Mouse (Mus musculus) ES-E14 (cell line): Measurements from ENCODE around the gene Lrrc23.

Source experiments
- CHD2 ChIP-seq: IDR thresholded peaks from 2 replicates; pipeline ENCODE4 v1.6.1; 2014; ENCODE audit warnings: mild to moderate bottlenecking, low read depth, low read length, inconsistent platforms
- MAFK ChIP-seq: IDR thresholded peaks from 2 replicates; pipeline ENCODE4 v1.6.1; 2014; ENCODE audit warnings: mild to moderate bottlenecking, low read depth, low read length, inconsistent platforms; ENCODE audit not compliant: insufficient read depth
- ZC3H11A ChIP-seq: IDR thresholded peaks from 2 replicates; pipeline ENCODE4 v1.6.1; 2012; ENCODE audit warnings: low read depth, mild to moderate bottlenecking, inconsistent platforms, low read length, borderline replicate concordance

DNA sequence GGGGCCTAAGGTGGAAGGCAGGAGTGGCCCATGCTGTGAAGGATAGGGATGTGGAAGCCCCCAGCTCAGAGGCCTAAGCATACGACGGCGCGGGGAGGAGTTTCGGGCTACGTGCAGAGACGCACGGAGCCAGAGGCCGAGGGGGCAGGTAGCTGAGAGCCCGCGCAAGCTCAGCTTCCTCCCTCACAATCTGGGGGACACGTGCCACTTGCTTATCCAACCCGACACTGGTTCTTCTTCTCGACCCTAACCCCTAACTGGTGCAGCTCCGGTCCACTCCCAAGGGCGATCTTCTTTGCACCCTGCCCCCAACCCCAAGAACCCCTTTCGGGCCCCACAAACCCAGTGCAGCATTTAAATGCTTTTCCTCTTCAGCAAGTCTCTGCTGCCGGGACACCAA lies 34.0 kb upstream of the Lrrc23 start:
- TF ChIP-seq ZC3H11A: no peak
- TF ChIP-seq CHD2: no peak
- TF ChIP-seq MAFK: no peak
